Mouse (Mus musculus) skeletal muscle tissue, adult 2 months (tissue): ENCODE measurements around the gene Slc52a3.

ENCODE experiments used
- DNase-seq: peaks from one replicate; pipeline ENCODE4 v3.0.0-alpha.2; 2012; ENCODE audit warnings: low read depth, low spot score

Slc52a3 gene

DNA sequence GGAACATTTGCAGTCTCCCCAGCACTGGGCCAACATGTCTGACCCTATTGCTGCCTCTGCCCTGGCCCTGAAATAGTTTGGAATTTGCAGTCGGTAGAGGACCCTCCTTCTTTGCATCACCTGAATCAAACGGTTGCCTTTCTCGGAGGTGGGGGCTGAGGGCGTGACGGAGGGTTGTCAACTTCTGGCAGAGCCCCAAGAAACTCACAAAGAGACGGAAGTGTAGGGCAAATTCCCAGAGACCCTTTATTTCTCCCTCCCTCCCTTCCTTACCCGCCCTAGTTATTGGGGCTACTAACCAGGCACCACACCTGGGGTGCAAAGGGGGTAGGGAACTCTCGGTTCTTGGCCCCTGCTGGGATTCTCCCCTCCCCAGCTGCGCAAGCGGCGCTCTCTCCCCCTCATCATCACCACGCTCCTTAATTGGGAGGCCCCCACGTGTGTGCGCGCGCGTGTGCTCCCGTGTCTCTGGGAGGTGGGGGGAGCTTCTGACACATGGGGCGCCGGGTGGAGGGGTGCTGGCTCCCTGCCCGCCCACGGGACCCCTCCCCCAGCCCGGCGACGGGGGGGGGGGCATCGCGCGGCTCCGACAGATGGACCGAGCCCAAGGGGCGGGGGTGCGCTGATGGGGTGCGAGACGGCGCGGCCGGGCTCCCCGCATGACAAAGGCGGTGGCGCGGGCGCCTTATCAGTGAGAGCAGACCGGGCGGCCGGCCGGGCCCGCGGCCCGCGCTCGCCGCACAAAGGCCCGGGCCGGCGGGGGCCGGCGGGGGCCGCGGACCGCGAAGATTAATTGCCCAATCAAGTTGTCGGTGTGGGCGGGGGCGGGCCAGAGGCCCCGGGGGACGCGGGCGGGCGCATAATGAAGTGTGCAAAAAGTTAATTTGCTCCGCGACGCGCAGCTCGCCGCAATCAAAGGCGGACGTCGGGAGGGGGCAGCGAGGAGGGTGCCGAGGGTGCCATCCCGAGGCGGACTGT, 52.0 kb downstream of the Slc52a3 start:
- DNase-seq: no peak

DNA sequence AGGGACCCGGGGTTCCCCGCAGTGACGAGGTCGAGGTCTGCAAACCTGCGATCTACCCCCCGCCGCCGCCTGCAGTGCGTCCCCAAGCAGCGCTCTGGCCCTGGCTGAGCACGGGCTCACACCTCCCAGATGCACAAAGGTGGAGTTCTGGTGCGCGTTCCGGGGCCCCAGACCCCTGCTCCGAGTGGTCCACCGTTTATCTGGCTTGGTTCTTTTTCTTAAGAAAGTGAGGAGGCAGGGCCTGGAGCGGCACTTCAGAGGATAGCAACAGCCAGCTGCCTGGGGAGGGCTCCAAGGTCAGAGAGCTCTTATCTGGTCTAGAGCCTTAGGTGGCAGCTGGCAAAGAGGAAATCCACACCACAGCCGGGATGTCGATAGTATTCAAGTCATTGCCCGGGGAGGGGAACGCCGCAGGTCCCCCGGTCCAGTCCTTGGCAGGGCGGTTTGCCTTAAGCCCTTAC, 52.7 kb downstream of the Slc52a3 start:
- no peak for DNase-seq

DNA sequence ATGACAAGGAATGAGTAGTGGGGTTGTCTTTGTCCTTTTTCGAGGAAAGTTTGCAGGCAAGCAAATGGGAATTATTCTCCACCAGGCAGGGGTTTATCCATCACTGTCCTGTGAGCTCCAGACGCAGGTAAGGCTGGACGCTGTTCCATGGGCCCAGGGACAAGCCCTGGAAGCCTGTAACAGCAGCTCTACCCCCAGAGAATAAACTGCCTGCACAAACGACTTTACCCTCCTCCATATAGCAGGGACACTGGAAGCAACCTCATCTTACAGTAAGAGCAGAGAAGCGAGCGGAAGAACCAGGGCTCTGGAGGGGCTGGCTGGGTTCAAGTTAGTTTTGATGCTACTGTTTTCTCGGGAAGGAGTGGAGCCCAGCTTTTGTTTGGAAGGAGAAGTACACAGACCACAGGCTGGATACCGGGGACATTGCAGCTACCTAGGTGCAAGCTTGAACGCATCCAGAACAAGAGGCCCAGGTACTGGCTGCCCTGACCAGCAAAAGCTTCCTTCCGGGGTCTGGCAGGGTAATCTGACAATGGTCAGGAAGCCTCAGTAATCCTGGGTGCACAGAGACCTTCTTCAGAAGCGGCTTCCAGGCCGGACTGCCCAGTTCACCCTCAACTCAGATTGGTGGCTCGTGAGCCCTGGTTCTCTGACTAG, 53.4 kb downstream of the Slc52a3 start:
- DNase-seq: no peak

DNA sequence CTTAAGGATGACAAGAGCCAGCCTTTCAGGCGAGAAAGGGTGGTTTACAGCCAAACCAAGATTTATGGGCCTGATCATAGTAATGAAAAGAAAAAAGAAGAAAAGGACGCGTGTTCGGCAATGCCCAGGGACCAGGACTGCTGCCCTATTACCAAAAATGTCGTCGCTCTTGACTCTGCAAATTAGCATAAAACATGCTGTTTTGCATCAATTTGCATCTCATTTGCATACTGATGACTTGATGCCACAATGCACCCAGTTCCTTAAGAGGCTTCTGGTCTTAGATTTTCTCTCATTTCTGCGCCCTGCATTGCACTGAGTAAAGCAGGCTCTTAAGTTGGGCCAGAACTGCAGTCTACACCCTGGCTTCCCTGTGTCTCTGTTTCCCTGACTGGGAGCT, 54.0 kb downstream of the Slc52a3 start:
- DNase-seq: no peak

DNA sequence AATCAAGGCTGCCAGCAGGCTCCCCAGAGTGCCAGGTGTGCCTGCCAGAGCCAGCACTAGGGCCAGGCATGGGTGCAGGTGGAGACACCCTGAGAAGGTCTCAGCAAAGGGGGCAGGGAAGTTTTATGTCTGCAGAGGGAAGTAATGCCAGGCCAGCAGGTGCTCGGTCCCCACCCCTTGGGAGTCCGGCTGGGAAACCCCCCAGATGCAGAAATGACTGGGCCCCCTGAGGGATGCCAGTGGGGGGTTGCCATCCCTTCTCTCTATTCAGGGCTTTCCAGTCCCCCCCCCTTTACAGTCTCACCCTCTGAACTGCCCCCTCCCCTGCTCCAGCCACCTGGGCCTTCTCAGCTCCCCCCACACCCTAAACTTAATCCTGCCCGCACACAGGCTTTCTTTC, 55.7 kb downstream of the Slc52a3 start:
- no peak for DNase-seq

DNA sequence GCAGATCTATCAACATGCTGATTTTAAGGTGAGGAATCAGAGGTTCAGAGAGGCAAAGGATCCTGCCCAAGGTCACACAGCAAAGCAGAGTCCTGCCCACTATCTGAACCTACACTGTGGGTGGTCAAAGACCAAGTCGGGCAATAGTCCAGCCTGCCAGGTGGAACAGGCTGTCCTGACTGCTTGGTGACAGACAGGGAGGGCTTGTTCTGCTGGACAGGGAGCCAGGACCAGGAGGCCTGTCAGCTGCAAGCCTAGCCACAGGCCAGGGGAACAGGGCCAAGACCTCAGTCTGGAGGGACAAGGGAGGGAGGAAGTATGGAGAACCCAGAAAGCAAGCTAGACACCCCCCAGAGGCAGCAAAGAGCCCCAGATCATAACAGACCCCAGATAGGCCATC, 59.1 kb downstream of the Slc52a3 start:
- no peak for DNase-seq

DNA sequence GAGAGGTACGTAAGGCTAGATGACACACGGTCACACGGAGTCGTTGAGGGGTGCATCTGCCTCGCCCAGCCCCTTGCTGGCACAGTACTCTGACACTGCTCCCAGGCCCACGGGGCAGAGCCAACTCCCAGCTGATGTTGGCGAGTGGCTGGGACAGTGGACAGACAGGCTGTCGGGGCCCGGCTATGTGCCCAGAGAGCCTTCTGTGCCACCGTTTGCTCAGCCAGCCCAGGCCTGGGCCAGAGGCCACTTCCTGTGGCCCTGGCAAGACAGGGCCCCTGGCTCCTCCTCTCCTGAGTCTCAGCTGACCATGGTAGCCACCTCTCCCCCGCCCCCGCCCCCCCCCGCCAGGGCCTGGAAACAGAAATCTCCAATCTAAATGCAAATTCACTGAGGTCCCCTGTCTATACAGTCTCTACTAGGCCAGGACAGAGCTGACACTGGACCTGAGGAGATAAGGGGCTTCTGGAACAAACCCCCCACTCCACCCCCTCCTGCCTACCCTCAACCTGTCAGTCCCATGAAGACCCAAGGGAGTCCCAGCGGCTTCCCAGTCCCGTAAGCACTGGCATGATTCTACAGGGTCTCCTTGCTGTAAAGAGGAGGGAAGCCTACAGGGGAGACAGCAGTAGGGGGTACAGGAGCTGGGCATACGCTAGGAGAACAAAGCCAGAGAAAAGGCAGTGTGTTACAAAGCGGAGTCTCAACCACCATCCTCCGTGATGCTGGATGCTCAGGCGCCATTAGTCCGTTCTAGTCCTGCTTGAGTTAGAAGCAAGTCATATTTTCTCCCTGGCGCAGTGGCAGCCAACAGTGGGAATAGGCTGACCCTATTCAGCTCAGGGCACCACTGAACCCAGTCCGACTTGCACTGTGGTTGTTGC, 60.3 kb downstream of the Slc52a3 start:
- peak; percentile 8 for DNase-seq

DNA sequence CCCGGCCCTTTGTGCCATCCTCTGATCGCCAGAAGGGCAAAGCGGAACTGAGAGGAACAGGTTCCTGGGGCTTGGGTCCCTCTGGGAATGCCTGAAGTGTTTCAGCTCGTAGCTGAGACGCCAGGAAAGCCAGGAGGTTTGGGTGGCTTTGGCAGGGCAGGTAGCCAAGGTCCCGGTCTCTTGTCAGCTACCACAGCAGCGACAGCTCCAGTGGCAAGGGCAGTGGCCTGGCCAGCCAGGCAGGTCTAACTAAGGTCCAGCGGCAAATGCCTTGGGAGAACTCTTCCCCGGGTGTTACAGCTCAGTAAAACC, 60.9 kb downstream of the Slc52a3 start:
- DNase-seq: no peak
